Mouse (Mus musculus): ENCODE results near the gene H6pd.

The H6pd gene

GRCm38 (mm10) chr4:150023518-150023917 is 14.7 kb upstream of the H6pd start:
- no peak for DNase-seq (ENCODE audit: low spot score in 2 of 2)

- no peak for DNase-seq (ENCODE audit: low spot score in 2 of 2)
Observed at GRCm38 (mm10) chr4:150019741-150020380, 11.0 kb upstream of the H6pd start.

GRCm38 (mm10) chr4:150015436-150015835 is 6.6 kb upstream of the H6pd start:
- DNase-seq (ENCODE audit: low spot score in 2 of 2): no peak

GRCm38 (mm10) chr4:150014378-150015091 is 5.7 kb upstream of the H6pd start:
- no peak for DNase-seq (ENCODE audit: low spot score in 2 of 2)

GRCm38 (mm10) chr4:150013805-150014204 is 5.0 kb upstream of the H6pd start:
- DNase-seq (ENCODE audit: low spot score in 2 of 2): no peak

- DNase-seq (ENCODE audit: low spot score in 2 of 2): no peak
Observed at GRCm38 (mm10) chr4:150013186-150013690, 4.4 kb upstream of the H6pd start.

GRCm38 (mm10) chr4:150012322-150012723 is 3.5 kb upstream of the H6pd start:
- DNase-seq (ENCODE audit: low spot score in 2 of 2): no peak

GRCm38 (mm10) chr4:150011564-150012321 is 2.9 kb upstream of the H6pd start:
- DNase-seq (ENCODE audit: low spot score in 2 of 2): no peak

GRCm38 (mm10) chr4:150010054-150010730 is 1.4 kb upstream of the H6pd start:
- DNase-seq (ENCODE audit: low spot score in 2 of 2): no peak

- no peak for DNase-seq (ENCODE audit: low spot score in 2 of 2)
Observed at GRCm38 (mm10) chr4:150009587-150009930, 736 bp upstream of the H6pd start.

GRCm38 (mm10) chr4:150008325-150008852 is 434 bp downstream of the H6pd start:
- peak; percentile 72 to 74 for DNase-seq (ENCODE audit: low spot score in 2 of 2)

GRCm38 (mm10) chr4:150007444-150007843 is 1.4 kb downstream of the H6pd start:
- no peak for DNase-seq (ENCODE audit: low spot score in 2 of 2)

GRCm38 (mm10) chr4:150006991-150007390 is 1.8 kb downstream of the H6pd start:
- DNase-seq (ENCODE audit: low spot score in 2 of 2): no peak

- no peak for DNase-seq (ENCODE audit: low spot score in 2 of 2)
Observed at GRCm38 (mm10) chr4:150006122-150006854, 2.5 kb downstream of the H6pd start.

- DNase-seq (ENCODE audit: low spot score in 2 of 2): no peak
Observed at GRCm38 (mm10) chr4:150005231-150005630, 3.6 kb downstream of the H6pd start.

- no peak for DNase-seq (ENCODE audit: low spot score in 2 of 2)
Observed at GRCm38 (mm10) chr4:150003641-150004040, 5.2 kb downstream of the H6pd start.

GRCm38 (mm10) chr4:150003021-150003580 is 5.7 kb downstream of the H6pd start:
- no peak for DNase-seq (ENCODE audit: low spot score in 2 of 2)

- no peak for DNase-seq (ENCODE audit: low spot score in 2 of 2)
Observed at GRCm38 (mm10) chr4:150002021-150002528, 6.7 kb downstream of the H6pd start.

GRCm38 (mm10) chr4:150001221-150001860 is 7.5 kb downstream of the H6pd start:
- DNase-seq (ENCODE audit: low spot score in 2 of 2): no peak

- no peak for DNase-seq (ENCODE audit: low spot score in 2 of 2)
Observed at GRCm38 (mm10) chr4:149999931-150000555, 8.8 kb downstream of the H6pd start.
